Mouse (Mus musculus) heart, embryonic 16.5 days (tissue): ENCODE measurements around the gene Ino80b. TPM values are rescaled to one million over a fixed set of nuclear protein-coding genes. Genes with fewer than 3 reads are reported as not detected.
A peak's percentile ranks its signal among the peaks of the same experiment; 100 is the strongest.

ENCODE experiments used
- ATAC-seq: fragments of 200-750 bp; cut with Nextera tagmentation; replicated peaks from 2 replicates; pipeline ENCODE4 v1.8.0; 2017; ENCODE audit warnings: moderate number of reproducible peaks; ENCODE audit not compliant: insufficient read depth, low FRiP score; ENCODE audit errors: extremely low read depth
- H3K27ac ChIP-seq: fragments of 300-500 bp; sonication (generic); 2 replicates; pipeline ENCODE4 v1.5.1; 2014; ENCODE audit warnings: mild to moderate bottlenecking, low read length, control low read depth, moderate library complexity
- H3K27me3 ChIP-seq: fragments of 300-500 bp; sonication (generic); 2 replicates; pipeline ENCODE4 v1.6.1; 2014; ENCODE audit warnings: low read length, mixed read lengths; ENCODE audit not compliant: control insufficient read depth, insufficient read depth
- H3K36me3 ChIP-seq: fragments of 300-500 bp; sonication (generic); 2 replicates; pipeline ENCODE4 v1.6.1; 2014; ENCODE audit not compliant: control insufficient read depth, insufficient read depth
- H3K4me1 ChIP-seq: fragments of 300-500 bp; sonication (generic); 2 replicates; pipeline ENCODE4 v1.6.1; 2014; ENCODE audit warnings: low read length, mixed read lengths; ENCODE audit not compliant: control insufficient read depth, insufficient read depth
- H3K4me2 ChIP-seq: fragments of 300-500 bp; sonication (generic); 2 replicates; pipeline ENCODE4 v1.6.1; 2014; ENCODE audit warnings: low read depth, mild to moderate bottlenecking, control low read depth, low read length
- H3K4me3 ChIP-seq: fragments of 300-500 bp; sonication (generic); 2 replicates; pipeline ENCODE4 v1.5.1; 2014; ENCODE audit warnings: mild to moderate bottlenecking, control low read depth, low read length
- H3K9ac ChIP-seq: fragments of 300-500 bp; sonication (generic); 2 replicates; pipeline ENCODE4 v1.6.1; 2014; ENCODE audit warnings: low read length, control low read depth
- H3K9me3 ChIP-seq: fragments of 300-500 bp; sonication (generic); replicated peaks from 2 replicates; pipeline ENCODE4 v1.6.1; 2016; ENCODE audit warnings: low read length; ENCODE audit not compliant: control insufficient read depth
- WGBS: fragments of 180-500 bp; shearing (Covaris S2); extraction: QIAGEN DNeasy Blood & Tissue Kit; methylation state at CpG from one replicate; pipeline ENCODE4 v1.1.7; 2014; 5-methylcytosine and 5-hydroxymethylcytosine counted together
- polyA plus RNA-seq: library from polyadenylated mRNA; unstranded; fragments of >200 nt; fragmentation: Nextera tagmentation; extraction: Ambion mirVana; gene quantifications from 2 replicates; pipeline ENCODE4 v1.2.1, GENCODE M21; 2015

Ino80b gene
- polyA plus RNA-seq, 1 experiment from 2014 or later, result 8.1 TPM

DNA sequence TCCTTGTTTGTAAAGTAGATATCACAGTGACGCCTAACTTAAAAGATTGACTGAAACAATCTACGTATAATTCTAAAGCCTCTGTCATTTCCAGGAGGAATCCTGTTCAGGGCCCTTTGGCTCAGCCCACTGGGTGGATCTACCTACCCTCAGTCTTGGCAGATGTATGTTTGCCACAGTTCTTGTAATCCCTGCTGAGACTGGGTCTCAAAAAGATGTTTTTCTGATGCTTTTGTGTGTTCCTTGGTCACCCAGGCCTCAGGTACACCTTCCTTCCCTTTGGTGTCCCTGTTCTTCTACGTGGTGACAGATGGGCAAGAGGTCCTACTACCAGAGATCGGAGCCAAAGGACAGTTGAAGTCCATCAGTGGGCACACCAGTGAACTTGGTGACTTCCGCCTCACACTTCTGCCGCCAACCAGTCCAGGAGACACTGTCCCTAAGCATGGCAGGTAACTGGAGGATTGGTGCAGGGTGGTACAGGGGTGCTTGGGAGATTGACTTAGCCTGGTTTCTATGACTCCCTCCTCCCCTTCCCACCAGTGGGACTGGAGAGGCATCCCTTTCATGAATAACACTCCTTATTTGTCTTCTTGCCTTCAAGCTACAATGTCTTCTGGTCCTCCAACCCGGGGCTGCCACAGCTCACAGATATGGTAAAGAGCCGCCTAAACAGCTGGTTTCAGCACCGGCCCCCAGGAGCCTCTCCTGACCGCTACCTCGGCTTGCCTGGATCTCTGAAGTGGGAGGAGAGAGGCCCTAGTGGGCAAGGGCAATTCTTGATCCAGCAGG lies 8.7 kb downstream of the Ino80b start:
- Histone ChIP-seq H3K4me1 (peaks cover 36% of the 10 kb centered on the region), H3K27ac (no peak overlapping the region)

DNA sequence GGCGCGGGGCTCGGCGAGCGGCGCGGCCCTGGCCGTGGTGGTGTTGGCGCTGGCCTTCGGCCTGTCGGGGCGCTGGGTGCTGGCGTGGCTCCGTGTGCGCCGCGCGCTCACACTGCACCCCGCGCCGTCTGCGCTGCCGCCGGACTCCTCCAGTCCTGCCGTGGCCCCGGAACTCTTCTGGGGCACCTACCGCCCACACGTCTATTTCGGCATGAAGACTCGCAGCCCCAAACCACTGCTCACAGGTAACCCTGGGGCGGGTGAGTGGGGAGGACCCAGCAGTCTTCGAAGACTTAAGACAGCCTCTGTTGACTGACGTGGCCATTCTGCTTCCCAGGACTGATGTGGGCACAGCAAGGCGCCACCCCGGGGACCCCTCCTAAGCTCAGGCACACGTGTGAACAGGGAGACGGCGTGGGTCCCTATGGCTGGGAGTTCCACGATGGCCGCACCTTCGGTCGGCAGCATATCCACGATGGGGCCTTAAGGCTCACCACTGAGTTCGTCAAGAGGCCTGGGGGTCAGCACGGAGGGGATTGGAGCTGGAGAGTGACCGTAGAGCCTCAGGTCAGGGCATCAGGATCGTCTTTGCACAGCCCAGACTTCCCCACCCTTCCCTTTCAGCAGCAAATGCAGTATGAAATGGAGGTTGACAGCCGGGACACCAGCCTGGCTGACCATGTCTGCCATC lies 9.4 kb downstream of the Ino80b start:
- Histone ChIP-seq H3K4me2 (peak overlapping the region; percentile 99), H3K27me3 (no peaks in the 10 kb centered on the region), H3K36me3 (peaks cover 12% of the 10 kb centered on the region), H3K9me3 (no peaks in the 10 kb centered on the region), H3K4me1 (peaks cover 35% of the 10 kb centered on the region), H3K4me3 (peak overlapping the region; percentile 87), H3K27ac (peak overlapping the region; percentile 83), H3K9ac (peak overlapping the region; percentile 90)
- under 1% methylated on average over 32 of the region's 48 CpGs for WGBS
- peak; percentile 20 for ATAC-seq

More for the DNA sequence above, 8.7 kb downstream of the Ino80b start:
- Histone ChIP-seq H3K4me3 (peak overlapping the region; percentile 87), H3K9ac (peak overlapping the region; percentile 90), H3K4me2 (peak overlapping the region; percentile 99), H3K9me3 (no peaks in the 10 kb centered on the region), H3K27me3 (no peaks in the 10 kb centered on the region), H3K36me3 (peaks cover 12% of the 10 kb centered on the region)
- ATAC-seq, result no peak
- 70% methylated on average over 11 of the region's 11 CpGs for WGBS

DNA sequence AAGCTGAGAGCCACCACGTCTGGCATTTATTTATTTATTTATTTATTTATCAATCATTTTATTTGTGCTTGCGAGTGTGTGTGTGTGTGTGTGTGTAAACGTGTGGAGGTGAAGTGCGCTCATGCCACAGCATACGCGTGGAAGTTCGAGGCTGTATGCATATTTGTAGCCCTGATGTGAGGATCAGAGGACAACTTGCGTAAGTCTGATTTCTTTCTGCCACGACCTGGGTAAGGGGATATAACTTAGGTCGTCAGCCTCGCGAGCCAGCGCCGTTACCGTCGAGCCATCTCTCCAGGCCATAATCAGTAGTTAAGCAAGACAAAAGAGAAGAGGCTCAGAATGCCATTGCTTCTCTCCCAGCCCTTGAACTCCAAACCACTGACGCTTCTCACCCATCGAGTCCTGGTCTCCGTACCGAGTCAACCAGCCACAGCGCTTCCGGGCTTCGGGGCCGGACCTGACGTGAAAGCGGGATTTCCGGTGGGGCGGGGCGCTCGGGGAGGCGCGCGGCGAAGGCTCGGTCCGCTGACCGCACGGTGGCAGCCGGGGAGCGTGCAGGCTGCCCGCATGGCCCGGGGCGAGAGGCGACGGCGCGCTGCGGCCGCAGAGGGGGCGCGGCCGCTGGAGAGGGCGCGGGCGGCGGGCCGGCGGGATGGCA lies 10.1 kb downstream of the Ino80b start, which contains the start of gene Mogs:
Mogs (plus strand) TSS at position 486 of the 661 bp plus-strand sequence.
- peak within 1 kb of the TSS; percentile 83 for H3K27ac ChIP-seq
- ATAC-seq, result peak; percentile 90
- peak within 1 kb of the TSS; percentile 87 for H3K4me3 ChIP-seq
- H3K27me3 ChIP-seq, result no peaks in the 10 kb centered on the region
- H3K4me1 ChIP-seq, result peaks cover 30% of the 10 kb centered on the region
- H3K9me3 ChIP-seq, result no peaks in the 10 kb centered on the region
- WGBS, result under 1% methylated on average over 58 of the region's 58 CpGs
- H3K9ac ChIP-seq, result peak within 1 kb of the TSS; percentile 90
- peak within 1 kb of the TSS; percentile 99 for H3K4me2 ChIP-seq
- peaks cover 12% of the 10 kb centered on the region for H3K36me3 ChIP-seq

DNA sequence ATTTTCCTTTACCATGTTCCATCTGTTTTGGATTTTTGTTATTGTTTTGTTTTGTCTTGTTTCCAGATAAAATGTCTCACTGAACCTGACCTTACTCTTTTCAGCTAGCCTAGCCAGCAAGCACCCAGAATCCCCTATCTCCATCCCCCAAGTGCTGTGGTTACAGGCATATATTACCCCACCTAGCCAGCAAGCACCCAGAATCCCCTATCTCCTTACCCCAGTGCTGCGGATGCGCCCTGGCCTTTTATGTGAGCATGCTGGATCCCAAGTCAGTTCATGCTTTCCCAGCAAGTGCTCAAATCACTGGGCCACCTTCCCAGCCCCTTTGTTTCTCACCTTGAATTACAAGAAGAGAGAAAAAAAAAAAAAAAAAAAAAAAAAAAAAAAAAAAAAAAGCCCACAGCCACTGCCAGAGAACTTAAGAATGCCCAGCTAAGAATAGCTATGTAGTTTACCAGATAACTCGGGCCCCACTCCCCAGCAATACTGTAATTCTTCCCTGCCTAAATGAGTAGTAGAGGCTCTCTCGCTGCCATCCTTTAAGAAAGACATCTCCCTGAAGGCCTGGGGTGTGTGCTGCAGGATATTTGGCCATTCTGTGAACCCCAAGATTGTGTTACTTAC lies 13.6 kb downstream of the Ino80b start:
- Histone ChIP-seq H3K4me3 (no peak overlapping the region), H3K36me3 (no peaks in the 10 kb centered on the region), H3K4me2 (no peak overlapping the region), H3K4me1 (peaks cover 33% of the 10 kb centered on the region), H3K27ac (peak overlapping the region; percentile 53), H3K9me3 (no peaks in the 10 kb centered on the region), H3K27me3 (no peaks in the 10 kb centered on the region), H3K9ac (0 out of 2 replicates have a peak overlapping the region, but pooled peaks have one; percentile 11)
- no peak for ATAC-seq
- WGBS, result 67% methylated on average over 4 of the region's 4 CpGs

DNA sequence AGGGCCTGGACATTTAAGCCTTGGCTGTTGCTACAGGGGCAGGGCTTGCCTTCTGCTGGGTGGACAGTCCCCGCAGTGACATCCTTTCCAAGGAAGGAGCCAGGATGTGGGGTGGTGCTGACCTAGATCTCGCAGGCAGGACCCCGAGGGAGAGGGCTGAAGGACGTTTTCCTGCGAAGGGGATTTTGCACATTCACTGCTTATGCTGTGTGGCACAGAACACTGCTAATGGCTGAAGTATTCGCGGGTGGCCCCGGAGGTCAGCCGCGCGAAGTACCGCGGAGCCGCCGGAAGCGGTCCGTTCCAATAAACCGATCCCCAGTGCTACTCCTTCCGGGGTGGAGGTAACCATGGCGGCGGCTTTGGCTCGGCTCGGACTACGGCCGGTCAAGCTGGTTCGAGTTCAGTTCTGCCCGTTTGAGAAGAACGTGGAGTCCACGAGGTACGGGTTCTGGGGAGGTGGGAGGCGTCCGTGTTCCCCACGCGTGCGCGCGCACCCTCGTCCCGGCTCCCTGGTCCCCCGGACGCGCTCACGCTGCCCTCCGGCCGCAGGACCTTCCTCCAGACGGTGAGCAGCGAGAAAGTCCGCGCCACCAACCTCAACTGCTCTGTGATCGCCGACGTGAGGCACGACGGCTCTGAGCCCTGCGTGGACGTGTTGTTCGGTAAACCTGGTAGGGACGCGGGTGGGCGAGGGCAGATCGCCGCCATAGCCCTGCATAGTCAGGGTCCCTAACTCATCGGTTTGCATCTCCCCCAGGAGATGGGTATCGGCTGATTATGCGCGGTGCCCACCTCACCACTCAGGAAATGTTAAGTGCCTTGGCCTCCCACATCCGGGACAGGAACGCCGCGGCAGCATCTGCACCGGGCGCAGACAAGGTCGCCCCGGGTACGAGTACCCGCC lies 16.2 kb downstream of the Ino80b start, which contains the start of gene Mrpl53:
Mrpl53 (plus strand) TSS at position 279 of the 907 bp plus-strand sequence.
- no peaks in the 10 kb centered on the region for H3K36me3 ChIP-seq
- H3K9me3 ChIP-seq, result no peaks in the 10 kb centered on the region
- H3K4me3 ChIP-seq, result peak within 1 kb of the TSS; percentile 96
- H3K4me2 ChIP-seq, result peak within 1 kb of the TSS; percentile 84
- H3K27ac ChIP-seq, result peak within 1 kb of the TSS; percentile 88
- WGBS, result under 1% methylated on average over 76 of the region's 76 CpGs
- ATAC-seq, result peak; percentile 84
- peaks cover 18% of the 10 kb centered on the region for H3K4me1 ChIP-seq
- H3K9ac ChIP-seq, result peak within 1 kb of the TSS; percentile 94
- no peaks in the 10 kb centered on the region for H3K27me3 ChIP-seq

DNA sequence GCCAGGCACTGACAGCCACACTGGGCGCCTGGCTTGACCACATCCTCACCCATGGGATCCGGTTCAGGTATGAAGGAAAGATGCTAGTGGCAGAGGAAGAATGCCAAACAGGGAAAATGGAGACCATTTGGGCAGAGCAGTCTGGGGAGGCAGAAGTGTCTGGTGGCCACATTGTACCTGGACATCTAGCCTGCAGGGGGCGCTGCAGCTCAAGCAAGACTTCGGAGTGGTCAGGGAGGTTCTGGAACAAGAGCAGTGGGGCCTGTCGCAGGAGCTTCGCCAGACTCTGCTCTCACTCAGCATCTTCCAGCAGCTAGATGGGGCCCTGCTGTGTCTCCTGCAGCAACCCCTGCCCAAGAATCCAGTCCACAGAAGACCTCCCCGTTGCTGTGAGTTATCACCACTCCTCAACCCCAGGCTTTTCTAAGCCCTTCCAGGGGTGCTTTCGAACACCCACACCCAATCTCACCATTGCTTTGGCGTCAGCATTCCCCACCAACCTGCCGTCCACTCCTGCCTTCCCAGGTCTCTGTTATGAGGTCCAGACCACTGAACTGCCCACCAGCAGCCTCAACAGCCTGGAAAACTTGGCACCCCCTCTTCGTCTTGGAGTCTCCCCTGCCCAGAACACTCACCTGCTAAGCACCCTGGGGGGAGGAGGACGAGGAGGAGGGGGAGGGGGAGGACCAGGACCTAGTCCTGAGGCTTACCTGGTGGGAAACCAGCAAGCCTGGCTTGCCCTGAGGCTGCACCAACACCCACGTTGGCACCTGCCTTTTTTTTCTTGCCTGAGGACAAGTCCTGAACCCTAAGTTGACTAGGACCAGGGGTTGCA lies 17.4 kb downstream of the Ino80b start:
- Histone ChIP-seq H3K4me1 (peaks cover 25% of the 10 kb centered on the region), H3K4me3 (peak overlapping the region; percentile 96), H3K9me3 (no peaks in the 10 kb centered on the region), H3K36me3 (no peaks in the 10 kb centered on the region), H3K9ac (peak overlapping the region; percentile 94), H3K27ac (no peak overlapping the region; the same call in 1 of the 2 replicates), H3K4me2 (peak overlapping the region; percentile 84), H3K27me3 (no peaks in the 10 kb centered on the region)
- 35% methylated on average over 13 of the region's 13 CpGs for WGBS
- ATAC-seq, result no peak

DNA sequence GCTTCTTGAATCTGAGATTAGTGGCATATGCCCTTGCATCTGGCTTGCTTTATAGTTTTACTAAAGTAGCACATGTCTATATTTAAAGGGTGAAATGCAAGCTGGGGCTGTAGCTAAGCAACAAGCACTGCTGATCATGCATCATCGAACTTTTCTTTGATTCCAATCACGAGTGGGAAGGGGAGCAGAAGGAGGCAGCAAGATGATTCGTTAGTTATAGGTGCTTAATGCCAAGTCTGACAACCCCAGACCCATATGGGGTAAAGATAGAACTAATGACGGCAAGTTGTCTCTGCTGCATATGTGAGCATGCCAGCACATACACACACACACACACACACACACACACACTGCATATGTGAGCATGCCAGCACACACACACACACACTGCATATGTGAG lies 21.1 kb downstream of the Ino80b start:
- H3K27ac ChIP-seq, result no peak overlapping the region
- no peaks in the 10 kb centered on the region for H3K9me3 ChIP-seq
- H3K27me3 ChIP-seq, result no peaks in the 10 kb centered on the region
- ATAC-seq, result no peak
- 76% methylated on average over 4 of the region's 4 CpGs for WGBS
- no peak overlapping the region for H3K4me2 ChIP-seq
- H3K9ac ChIP-seq, result no peak overlapping the region
- peaks cover 23% of the 10 kb centered on the region for H3K4me1 ChIP-seq
- H3K36me3 ChIP-seq, result no peaks in the 10 kb centered on the region
- no peak overlapping the region for H3K4me3 ChIP-seq
